Mouse (Mus musculus) left cerebral cortex, adult 11 months (tissue): ENCODE measurements at regions not wholly inside any gene's neighbourhood (a gene's known extent, or its start where the extent isn't known, plus 50 kb on each side); places are given as distances from the start of the nearest gene placed in this dataset.

Experiments
- DNase-seq: peaks from one replicate; pipeline ENCODE4 v3.0.0; 2022; ENCODE audit warnings: low spot score

GRCm38 (mm10) chr13:37503898-37504297 lies 158.9 kb downstream of the Ly86 start:
- DNase-seq = no peak

- DNase-seq = no peak
Observed at GRCm38 (mm10) chr13:37504373-37504772, 159.4 kb downstream of the Ly86 start.

- no peak for DNase-seq
Observed at GRCm38 (mm10) chr13:37505617-37506016, 160.6 kb downstream of the Ly86 start.

GRCm38 (mm10) chr13:37506046-37506445 lies 161.0 kb downstream of the Ly86 start:
- DNase-seq = no peak

GRCm38 (mm10) chr13:37506701-37507100 lies 161.7 kb downstream of the Ly86 start:
- DNase-seq = no peak

GRCm38 (mm10) chr13:37507146-37507545 lies 162.1 kb downstream of the Ly86 start:
- DNase-seq = no peak

- DNase-seq = no peak
Observed at GRCm38 (mm10) chr13:37508385-37509351, 163.7 kb downstream of the Ly86 start.

GRCm38 (mm10) chr13:37509352-37509851 lies 164.4 kb downstream of the Ly86 start:
- DNase-seq = no peak

- DNase-seq = no peak
Observed at GRCm38 (mm10) chr13:37510511-37510910, 165.5 kb downstream of the Ly86 start.

GRCm38 (mm10) chr13:37511006-37511405 lies 166.0 kb downstream of the Ly86 start:
- no peak for DNase-seq

GRCm38 (mm10) chr13:37511406-37511805 lies 166.4 kb downstream of the Ly86 start:
- DNase-seq = no peak

- DNase-seq = no peak
Observed at GRCm38 (mm10) chr13:37512781-37513180, 167.8 kb downstream of the Ly86 start.

GRCm38 (mm10) chr13:37513206-37513904 lies 168.3 kb downstream of the Ly86 start:
- DNase-seq = no peak

- peak; percentile 12 for DNase-seq
Observed at GRCm38 (mm10) chr13:37513905-37514607, 169.0 kb downstream of the Ly86 start.

GRCm38 (mm10) chr13:37514641-37515305 lies 169.8 kb downstream of the Ly86 start:
- no peak for DNase-seq

GRCm38 (mm10) chr13:37517055-37517807 lies 172.2 kb downstream of the Ly86 start:
- DNase-seq = no peak

GRCm38 (mm10) chr13:37519948-37520347 lies 174.9 kb downstream of the Ly86 start:
- no peak for DNase-seq

GRCm38 (mm10) chr13:37525097-37525726 lies 180.2 kb downstream of the Ly86 start:
- no peak for DNase-seq

GRCm38 (mm10) chr13:37526102-37526501 lies 181.1 kb downstream of the Ly86 start:
- no peak for DNase-seq

- no peak for DNase-seq
Observed at GRCm38 (mm10) chr13:37528380-37528779, 183.4 kb downstream of the Ly86 start.
